Mouse (Mus musculus) CH12.LX (cell line): ENCODE data around the gene Rnf10. TPM values are rescaled to one million over a fixed set of nuclear protein-coding genes. Genes with fewer than 3 reads are reported as not detected.

Source experiments
- DNase-seq: peaks from one replicate; pipeline ENCODE4 v3.0.0-alpha.2; 2013; ENCODE audit errors: extremely low read depth
- H3K27ac ChIP-seq: 2 replicates; pipeline ENCODE4 v1.5.1; 2012; ENCODE audit warnings: low read depth, mild to moderate bottlenecking, control low read depth, moderate library complexity; ENCODE audit not compliant: insufficient read depth
- H3K27me3 ChIP-seq: replicated peaks from 2 replicates; pipeline ENCODE3; 2012; ENCODE audit warnings: inconsistent platforms
- H3K36me3 ChIP-seq, 2 experiments: replicated peaks in 1 of 2; 2 replicates each; pipeline versions ENCODE3 to v1.6.1; 2012; ENCODE audit warnings: inconsistent platforms in 1 of 2, low read length in 1 of 2, mild to moderate bottlenecking in 1 of 2, mixed read lengths in 1 of 2, moderate library complexity in 1 of 2; ENCODE audit not compliant: control insufficient read depth in 1 of 2, insufficient read depth in 1 of 2
- H3K4me1 ChIP-seq, 2 experiments: 2 replicates each; pipeline ENCODE4 v1.6.1; 2012; ENCODE audit warnings: inconsistent platforms in 1 of 2, moderate library complexity in 1 of 2; ENCODE audit not compliant: insufficient read depth in 2 of 2, control insufficient read depth in 1 of 2
- H3K4me2 ChIP-seq: 2 replicates; pipeline ENCODE4 v1.6.1; 2012; ENCODE audit warnings: low read depth, mild to moderate bottlenecking, control low read depth; ENCODE audit not compliant: poor library complexity, insufficient read depth, severe bottlenecking
- H3K4me3 ChIP-seq, 3 experiments: fragments of 150-350 bp in 1 of 3; sonication (generic) in 1 of 3; replicated peaks in 1 of 3; 2 replicates each; pipeline versions ENCODE3 to v1.5.1; 2011 to 2012; ENCODE audit warnings: low read depth in 2 of 3, low read length in 2 of 3, mild to moderate bottlenecking in 2 of 3, moderate library complexity in 2 of 3, control low read depth in 1 of 3, improper control_type of control experiment in 1 of 3, inconsistent platforms in 1 of 3, mixed read lengths in 1 of 3; ENCODE audit not compliant: poor library complexity in 1 of 3
- H3K79me2 ChIP-seq: replicated peaks from 2 replicates; pipeline ENCODE4 v1.6.1; 2012; ENCODE audit warnings: mild to moderate bottlenecking, moderate library complexity; ENCODE audit not compliant: control insufficient read depth, poor library complexity, insufficient read depth, severe bottlenecking; ENCODE audit errors: extremely low read depth
- H3K9ac ChIP-seq: 2 replicates; pipeline ENCODE4 v1.6.1; 2012; ENCODE audit warnings: low read depth, mild to moderate bottlenecking, control low read depth, moderate library complexity; ENCODE audit not compliant: insufficient read depth
- H3K9me3 ChIP-seq: replicated peaks from 2 replicates; pipeline ENCODE3; 2012; ENCODE audit warnings: low read length, inconsistent platforms, mixed read lengths
- CHD1 ChIP-seq: IDR thresholded peaks from 2 replicates; pipeline ENCODE4 v1.6.1; 2012; ENCODE audit warnings: low read depth, low read length, improper control_type of control experiment, inconsistent platforms
- CHD2 ChIP-seq: IDR thresholded peaks from 2 replicates; pipeline ENCODE4 v1.6.1; 2011; ENCODE audit warnings: low read length, improper control_type of control experiment
- E2F4 ChIP-seq: IDR thresholded peaks from 2 replicates; pipeline ENCODE4 v1.6.1; 2011; ENCODE audit warnings: low read depth, low read length, improper control_type of control experiment; ENCODE audit not compliant: insufficient replicate concordance
- ELF1 ChIP-seq: IDR thresholded peaks from 2 replicates; pipeline ENCODE4 v1.6.1; 2014; ENCODE audit warnings: low read depth, mild to moderate bottlenecking, inconsistent platforms, low read length, improper control_type of control experiment
- EP300 ChIP-seq: IDR thresholded peaks from 2 replicates; pipeline ENCODE4 v1.6.1; 2011; ENCODE audit warnings: low read length, improper control_type of control experiment
- ETS1 ChIP-seq: conservative IDR thresholded peaks from 2 replicates; pipeline ENCODE4 v1.6.1; 2012; ENCODE audit warnings: low read depth, mild to moderate bottlenecking, inconsistent platforms, low read length, improper control_type of control experiment, moderate library complexity
- JUN ChIP-seq: IDR thresholded peaks from 2 replicates; pipeline ENCODE4 v1.6.1; 2011; ENCODE audit warnings: low read depth, mild to moderate bottlenecking, low read length, improper control_type of control experiment, moderate library complexity; ENCODE audit not compliant: insufficient read depth
- KAT2A ChIP-seq: IDR thresholded peaks from 2 replicates; pipeline ENCODE4 v1.6.1; 2012; ENCODE audit warnings: low read length, improper control_type of control experiment, inconsistent platforms; ENCODE audit not compliant: insufficient replicate concordance
- MAZ ChIP-seq: IDR thresholded peaks from 2 replicates; pipeline ENCODE4 v1.6.1; 2012; ENCODE audit warnings: low read depth, mild to moderate bottlenecking, inconsistent platforms, low read length, improper control_type of control experiment, moderate library complexity
- MXI1 ChIP-seq: IDR thresholded peaks from 2 replicates; pipeline ENCODE4 v1.6.1; 2011; ENCODE audit warnings: mild to moderate bottlenecking, low read depth, low read length, improper control_type of control experiment
- MYC ChIP-seq: IDR thresholded peaks from 2 replicates; pipeline ENCODE4 v1.6.1; 2011; ENCODE audit warnings: low read depth, mild to moderate bottlenecking, improper control_type of control experiment, low read length
- PAX5 ChIP-seq: IDR thresholded peaks from 2 replicates; pipeline ENCODE4 v1.6.1; 2012; ENCODE audit warnings: low read length, inconsistent platforms, mixed read lengths
- POLR2A ChIP-seq: IDR thresholded peaks from 2 replicates; pipeline ENCODE4 v1.6.1; 2011; ENCODE audit warnings: low read depth, mild to moderate bottlenecking, improper control_type of control experiment, low read length
- POLR2AphosphoS2 ChIP-seq: IDR thresholded peaks from 2 replicates; pipeline ENCODE4 v1.6.1; 2011; ENCODE audit warnings: low read depth, low read length, improper control_type of control experiment
- SMC3 ChIP-seq: IDR thresholded peaks from 2 replicates; pipeline ENCODE4 v1.6.1; 2011; ENCODE audit warnings: low read depth, low read length, improper control_type of control experiment
- TCF12 ChIP-seq: IDR thresholded peaks from 2 replicates; pipeline ENCODE4 v1.6.1; 2014; ENCODE audit warnings: low read depth, mild to moderate bottlenecking, inconsistent platforms, low read length, improper control_type of control experiment
- UBTF ChIP-seq: IDR thresholded peaks from 2 replicates; pipeline ENCODE4 v1.6.1; 2012; ENCODE audit warnings: low read depth, mild to moderate bottlenecking, inconsistent platforms, low read length, improper control_type of control experiment, moderate library complexity
- USF2 ChIP-seq: conservative IDR thresholded peaks from 2 replicates; pipeline ENCODE4 v1.6.1; 2011; ENCODE audit warnings: low read depth, low read length, improper control_type of control experiment
- ZKSCAN1 ChIP-seq: IDR thresholded peaks from 2 replicates; pipeline ENCODE4 v1.6.1; 2012; ENCODE audit warnings: low read depth, inconsistent platforms, low read length, improper control_type of control experiment, borderline replicate concordance
- ZMIZ1 ChIP-seq: IDR thresholded peaks from 2 replicates; pipeline ENCODE4 v1.6.1; 2012; ENCODE audit warnings: low read depth, mild to moderate bottlenecking, inconsistent platforms, low read length, improper control_type of control experiment
- ZNF384 ChIP-seq: IDR thresholded peaks from 2 replicates; pipeline ENCODE4 v1.6.1; 2012; ENCODE audit warnings: low read depth, low read length, improper control_type of control experiment, inconsistent platforms
- dilution Hi-C: fragments of 300-500 bp; cut with MboI; formaldehyde crosslinking; loops from 2 replicates; pipeline ENCODE4 v1.14.3; 2020; ENCODE audit warnings: low sequenced_read_pairs; ENCODE audit not compliant: extremely low pct_unique_long_range_greater_than_20kb, extremely low pct_ligation_motif_present
- in situ Hi-C: fragments of 300-500 bp; cut with MboI; formaldehyde crosslinking; loops from 3 replicates; pipeline ENCODE4 v1.14.3; 2019; ENCODE audit warnings: low sequenced_read_pairs, low pct_ligation_motif_present, low pct_unique_long_range_greater_than_20kb, mixed read lengths
- polyA plus RNA-seq: library from polyadenylated mRNA; unstranded; fragments of >175 nt; gene quantifications from 2 replicates; pipeline ENCODE4 v1.2.1, GENCODE M21; 2012; ENCODE audit warnings: low read depth; ENCODE audit not compliant: insufficient read length
- total RNA-seq, 2 experiments: library from RNA; depleted of rRNA; stranded (reverse); fragments of 300-350 nt in 1 of 2; fragments of >200 nt in 1 of 2; gene quantifications; 2 replicates each; pipeline ENCODE4 v1.2.3; 2012 to 2014

Rnf10 gene
- total and polyA plus RNA-seq, 3 experiments = 38.5 to 187 (median 63.6) TPM

GRCm38 (mm10) chr5:115261880-115262279 is 10.8 kb downstream of the Rnf10 start:
- Histone ChIP-seq H3K4me1 (peaks cover 2 to 13% of the 10 kb centered on the region in 2 experiments; a peak in 1 of 4 replicates), H3K27me3 (no peaks in the 10 kb centered on the region), H3K9ac (no peak overlapping the region), H3K36me3 (peaks cover 61 to 86% of the 10 kb centered on the region in 2 experiments), H3K27ac (no peak overlapping the region), H3K9me3 (no peaks in the 10 kb centered on the region), H3K4me2 (no peak overlapping the region), H3K4me3 (no peak overlapping the region), H3K79me2 (peaks cover 64% of the 10 kb centered on the region)
- in situ Hi-C loops (no loop called here), dilution Hi-C loops (no loop called here)
- TF ChIP-seq UBTF = no peak
- TF ChIP-seq JUN = no peak
- TF ChIP-seq TCF12 = no peak
- TF ChIP-seq CHD1 = no peak
- TF ChIP-seq SMC3 = no peak
- no peak for TF ChIP-seq ZNF384
- TF ChIP-seq ZKSCAN1 = no peak
- TF ChIP-seq MAZ = no peak
- no peak for TF ChIP-seq E2F4
- TF ChIP-seq EP300 = no peak
- TF ChIP-seq POLR2A = no peak
- no peak for DNase-seq

GRCm38 (mm10) chr5:115261141-115261540 is 11.6 kb downstream of the Rnf10 start:
- Histone ChIP-seq H3K36me3 (peaks cover 63 to 86% of the 10 kb centered on the region in 2 experiments), H3K9ac (no peak overlapping the region), H3K27me3 (no peaks in the 10 kb centered on the region), H3K4me1 (peaks cover 2 to 6% of the 10 kb centered on the region in 2 experiments; a peak in 1 of 4 replicates), H3K9me3 (no peaks in the 10 kb centered on the region), H3K4me3 (no peak overlapping the region), H3K79me2 (peaks cover 57% of the 10 kb centered on the region), H3K4me2 (no peak overlapping the region), H3K27ac (no peak overlapping the region)
- in situ Hi-C loops = no loop called here
- DNase-seq = no peak
- dilution Hi-C loops = no loop called here
- TF ChIP-seq MXI1 (no peak), KAT2A (no peak), ZMIZ1 (no peak), ETS1 (no peak), ELF1 (no peak), PAX5 (no peak), POLR2AphosphoS2 (no peak), USF2 (no peak), UBTF (no peak), MYC (no peak), ZKSCAN1 (no peak), ZNF384 (no peak), MAZ (no peak), TCF12 (no peak), EP300 (no peak), SMC3 (no peak), CHD2 (no peak)
